Mouse (Mus musculus) effector memory CD4-positive, alpha-beta T cell, adult 5 months (primary cell): ENCODE data around the gene Plpp4. TPM values are rescaled to one million over a fixed set of nuclear protein-coding genes. Genes with fewer than 3 reads are reported as not detected.

Experiments
- polyA plus RNA-seq: library from polyadenylated mRNA; unstranded; fragments of 100-300 nt; shearing (Covaris generic); gene quantifications from one replicate; pipeline ENCODE4 v1.2.1, GENCODE M21; 2017

Plpp4 gene
- polyA plus RNA-seq: not detected

DNA sequence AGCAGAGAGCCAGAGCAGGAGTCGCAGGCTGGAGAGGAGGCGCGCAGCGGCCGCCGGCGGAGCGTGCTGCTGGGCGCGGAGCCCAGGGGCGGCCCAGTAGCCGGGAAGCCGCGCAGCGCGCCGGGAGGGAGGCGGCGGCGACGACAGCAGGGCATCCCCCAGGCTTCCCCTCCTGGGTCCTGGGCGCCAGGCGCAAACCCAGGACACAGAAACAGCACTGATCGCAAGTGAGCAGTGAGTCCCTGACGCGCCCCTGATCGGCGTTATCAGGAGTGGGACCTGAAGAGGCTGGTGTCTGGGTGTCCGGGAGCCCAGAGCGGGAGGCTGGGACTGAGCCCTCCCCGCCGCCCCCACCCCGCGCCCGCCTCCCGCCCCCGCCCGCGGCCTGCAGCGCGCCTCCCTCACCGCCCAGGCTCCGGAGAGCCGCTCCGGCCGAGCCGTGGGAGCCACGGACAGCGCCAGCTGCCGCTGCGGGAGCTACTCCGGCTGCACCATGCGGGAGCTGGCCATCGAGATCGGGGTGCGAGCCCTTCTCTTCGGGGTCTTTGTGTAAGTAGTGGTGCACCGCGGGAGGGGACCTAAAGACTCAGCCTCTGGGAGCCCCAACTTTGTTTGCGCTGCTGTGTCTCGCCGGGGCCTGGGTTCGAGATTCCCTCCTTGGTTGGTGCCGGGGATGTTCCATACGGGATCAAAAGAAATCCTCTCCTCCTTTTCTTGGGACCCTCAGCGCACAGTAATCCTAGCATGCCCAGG, at the start of gene Plpp4:
Plpp4 (plus strand) TSS at position 411 of the 753 bp plus-strand sequence.

